In the genomic region with DNA sequence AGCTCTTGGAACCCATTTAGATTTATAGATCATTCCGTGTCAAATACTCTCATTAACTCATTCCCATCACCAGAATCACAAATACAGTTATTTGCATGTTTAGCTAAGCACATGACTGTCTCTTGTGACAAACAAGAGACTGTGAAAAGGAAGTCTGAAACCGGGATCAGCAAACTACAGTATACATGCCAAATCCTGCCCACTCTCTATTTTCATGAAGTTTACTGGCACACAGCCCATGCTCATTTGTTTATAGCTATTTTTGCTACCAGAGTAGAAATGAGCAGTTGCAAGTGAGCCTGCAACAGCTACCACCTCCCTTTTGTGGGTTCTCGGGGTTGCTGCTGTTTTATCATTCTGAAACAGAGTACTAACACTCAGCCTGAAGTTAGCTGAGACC, we compare ENCODE assay signal across 8 mouse cellular contexts. TPM values are rescaled to one million over a fixed set of nuclear protein-coding genes. Genes with fewer than 3 reads are reported as not detected.
DNase-seq lines count a peak whose midpoint lies in the region; ATAC-seq lines count a peak whose summit lies in the region.

No protein-coding gene starts in this region.

- H3K9me3 ChIP-seq in embryonic facial prominence, embryonic 14.5 days (ENCODE audit: control insufficient read depth, low read length), result no peaks in the 10 kb centered on the region
- H3K9me3 ChIP-seq in embryonic facial prominence, embryonic 10.5 days, result no peaks in the 10 kb centered on the region
- no peaks in the 10 kb centered on the region for H3K9me3 ChIP-seq in midbrain, embryonic 14.5 days (ENCODE audit: control insufficient read depth, low read length)
- H3K9me3 ChIP-seq in midbrain, embryonic 13.5 days, result no peaks in the 10 kb centered on the region

- no peak overlapping the region for H3K9ac ChIP-seq in embryonic facial prominence, embryonic 14.5 days (ENCODE audit: low read depth, low read length)
- H3K9ac ChIP-seq in midbrain, embryonic 14.5 days (replicated peaks; ENCODE audit: low read length), result no peak overlapping the region
- H3K9ac ChIP-seq in midbrain, embryonic 13.5 days (replicated peaks), result no peak overlapping the region

- no peaks in the 10 kb centered on the region for H3K27me3 ChIP-seq in embryonic facial prominence, embryonic 14.5 days (replicated peaks; ENCODE audit: control insufficient read depth, insufficient read depth, low read length)
- no peaks in the 10 kb centered on the region for H3K27me3 ChIP-seq in embryonic facial prominence, embryonic 10.5 days (replicated peaks; ENCODE audit: low read depth, poor library complexity, severe bottlenecking)
- no peaks in the 10 kb centered on the region for H3K27me3 ChIP-seq in midbrain, embryonic 14.5 days (ENCODE audit: control insufficient read depth, insufficient read depth, low read length)
- no peaks in the 10 kb centered on the region for H3K27me3 ChIP-seq in midbrain, embryonic 13.5 days

- no peaks in the 10 kb centered on the region for H3K4me1 ChIP-seq in embryonic facial prominence, embryonic 14.5 days (ENCODE audit: control insufficient read depth, insufficient read depth, low read length)
- no peaks in the 10 kb centered on the region for H3K4me1 ChIP-seq in embryonic facial prominence, embryonic 10.5 days
- H3K4me1 ChIP-seq in midbrain, embryonic 14.5 days (ENCODE audit: control insufficient read depth, insufficient read depth, low read length), result no peaks in the 10 kb centered on the region
- H3K4me1 ChIP-seq in midbrain, embryonic 13.5 days (replicated peaks), result no peaks in the 10 kb centered on the region

- no peak overlapping the region for H3K4me3 ChIP-seq in embryonic facial prominence, embryonic 14.5 days (ENCODE audit: low read depth, low read length)
- H3K4me3 ChIP-seq in embryonic facial prominence, embryonic 10.5 days, result no peak overlapping the region
- no peak overlapping the region for H3K4me3 ChIP-seq in midbrain, embryonic 14.5 days (replicated peaks; ENCODE audit: low read depth, low read length)
- H3K4me3 ChIP-seq in midbrain, embryonic 13.5 days (replicated peaks), result no peak overlapping the region

- DNase-seq in embryonic facial prominence, embryonic 14.5 days (ENCODE audit: low spot score), result peak; percentile 76
- DNase-seq in embryonic facial prominence, embryonic 10.5 days (ENCODE audit: low spot score), result no peak
- DNase-seq in midbrain, embryonic 14.5 days, result peak; percentile 20
- DNase-seq in left cerebral cortex, adult 18-20 months (ENCODE audit: low spot score in 2 of 2), result peak; percentile 42 to 46
- DNase-seq in right cerebral cortex, postnatal 4 days, result peak; percentile 20
- no peak for DNase-seq in cerebellum, postnatal 36 days
- DNase-seq in gastrocnemius, adult 8-10 months (ENCODE audit: low spot score in 2 of 2), result no peak

- no peak overlapping the region for H3K27ac ChIP-seq in embryonic facial prominence, embryonic 14.5 days (replicated peaks; ENCODE audit: low read depth, low read length)
- H3K27ac ChIP-seq in embryonic facial prominence, embryonic 10.5 days (replicated peaks), result no peak overlapping the region
- H3K27ac ChIP-seq in midbrain, embryonic 14.5 days (replicated peaks; ENCODE audit: low read depth, low read length), result no peak overlapping the region
- no peak overlapping the region for H3K27ac ChIP-seq in midbrain, embryonic 13.5 days

- no peak for ATAC-seq in embryonic facial prominence, embryonic 14.5 days (ENCODE audit: low read depth)
- no peak for ATAC-seq in midbrain, embryonic 14.5 days (ENCODE audit: low FRiP score, low TSS enrichment)
- ATAC-seq in midbrain, embryonic 13.5 days, result no peak

- 70% methylated on average over 3 of the region's 3 CpGs for WGBS in embryonic facial prominence, embryonic 14.5 days
- 90% methylated on average over 3 of the region's 3 CpGs for WGBS in embryonic facial prominence, embryonic 10.5 days
- 83% methylated on average over 3 of the region's 3 CpGs for WGBS in midbrain, embryonic 14.5 days
- WGBS in midbrain, embryonic 13.5 days, result 84% methylated on average over 3 of the region's 3 CpGs

- H3K36me3 ChIP-seq in embryonic facial prominence, embryonic 14.5 days (ENCODE audit: control insufficient read depth, insufficient read depth, low read length), result peaks cover 61% of the 10 kb centered on the region
- H3K36me3 ChIP-seq in embryonic facial prominence, embryonic 10.5 days (replicated peaks), result peaks cover 49% of the 10 kb centered on the region
- peaks cover 23% of the 10 kb centered on the region for H3K36me3 ChIP-seq in midbrain, embryonic 14.5 days (ENCODE audit: control insufficient read depth, insufficient read depth, low read length)
- H3K36me3 ChIP-seq in midbrain, embryonic 13.5 days, result peaks cover 20% of the 10 kb centered on the region

- H3K4me2 ChIP-seq in embryonic facial prominence, embryonic 14.5 days (ENCODE audit: low read depth, low read length), result no peak overlapping the region
- H3K4me2 ChIP-seq in midbrain, embryonic 14.5 days (ENCODE audit: low read length), result no peak overlapping the region
- H3K4me2 ChIP-seq in midbrain, embryonic 13.5 days (replicated peaks), result no peak overlapping the region

RNA-seq across cellular contexts. Expression of a gene that starts 36.8 kb away (rescaled TPM):
- 11.0 and 11.4 TPM in 2 replicates for polyA plus RNA-seq in embryonic facial prominence, embryonic 14.5 days (2014; fragmentation: Nextera tagmentation; extraction: Ambion mirVana)
- 8.6 and 9.7 TPM in 2 replicates for polyA plus RNA-seq in embryonic facial prominence, embryonic 10.5 days (2016; fragmentation: Nextera tagmentation; extraction: Ambion mirVana)
- 14.2 and 15.0 TPM in 2 replicates for polyA plus RNA-seq in midbrain, embryonic 14.5 days (2014; fragmentation: Nextera tagmentation; extraction: Ambion mirVana)
- 12.4 and 13.1 TPM in 2 replicates for polyA plus RNA-seq in midbrain, embryonic 13.5 days (2015; fragmentation: Nextera tagmentation; extraction: Ambion mirVana)
- 10 to 100 TPM; 36.3 to 39.6 TPM for total RNA-seq in left cerebral cortex, adult 18-20 months (2021)
- 10 to 100 TPM; 53.2 to 59.9 (median 55.7) TPM for total RNA-seq in gastrocnemius, adult 8-10 months (2022)

Comparison
In these comparisons a context has a peak if more than half of its experiments do, and no peak if none do; other contexts are left out.
1. DNase-seq: peak in embryonic facial prominence, embryonic 14.5 days (single experiment), midbrain, embryonic 14.5 days (single experiment), left cerebral cortex, adult 18-20 months (2 of 2) and right cerebral cortex, postnatal 4 days (single experiment); none in embryonic facial prominence, embryonic 10.5 days (single experiment), cerebellum, postnatal 36 days (0 of 2) and gastrocnemius, adult 8-10 months (0 of 2).